Mouse (Mus musculus): Measurements from ENCODE around the gene Il23r.

- TF ChIP-seq CTCF (IDR thresholded peaks at IDR 0.05; ENCODE audit: low read depth, low read length) (no peak), POLR2AphosphoS5 (IDR thresholded peaks at IDR 0.05; ENCODE audit: insufficient replicate concordance, low read depth, low read length) (no peak), GATA1 (IDR thresholded peaks at IDR 0.05; ENCODE audit: borderline replicate concordance, low read length) (no peak), GATA2 (IDR thresholded peaks at IDR 0.05; ENCODE audit: borderline replicate concordance, low read depth, low read length) (no peak)
Measured at GRCm38 (mm10) chr6:67431808-67432207, 59.8 kb downstream of the Il23r start.

All from G1E (cell line).